Mouse (Mus musculus) retina, embryonic 14.5 days (tissue): ENCODE measurements around the gene Phactr1.
A peak's percentile ranks its signal among the peaks of the same experiment; 100 is the strongest.

Source experiments
- DNase-seq: peaks from one replicate; pipeline ENCODE4 v3.0.0-alpha.2; 2015; ENCODE audit warnings: low spot score

Phactr1 gene

GRCm38 (mm10) chr13:43030222-43030621 is 349.8 kb downstream of the Phactr1 start:
- no peak for DNase-seq

GRCm38 (mm10) chr13:43032451-43032850 is 352.0 kb downstream of the Phactr1 start:
- DNase-seq = no peak

GRCm38 (mm10) chr13:43036510-43036909 is 356.1 kb downstream of the Phactr1 start:
- DNase-seq = no peak

GRCm38 (mm10) chr13:43042766-43043165 is 362.3 kb downstream of the Phactr1 start:
- DNase-seq = no peak

GRCm38 (mm10) chr13:43048553-43048952 is 368.1 kb downstream of the Phactr1 start:
- no peak for DNase-seq

DNA sequence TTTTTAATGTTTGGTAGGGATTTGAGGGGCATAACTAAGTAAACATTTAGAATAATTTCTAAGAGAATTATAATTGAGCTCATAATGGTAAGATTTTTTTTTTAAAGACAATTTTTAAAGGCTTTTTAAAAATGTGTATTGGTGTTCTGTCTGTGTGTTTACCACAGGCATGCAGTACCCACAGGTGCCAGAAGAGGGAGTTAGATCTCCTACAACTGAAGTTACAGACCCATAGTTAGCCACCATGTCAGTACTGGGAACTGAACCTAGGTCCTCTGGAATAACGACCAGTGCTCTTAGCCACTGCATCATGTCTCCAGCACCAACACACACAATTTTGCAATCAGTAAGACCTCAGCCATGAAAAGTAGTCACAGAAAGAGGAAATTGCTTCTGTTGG is 372.8 kb downstream of the Phactr1 start:
- DNase-seq = no peak

DNA sequence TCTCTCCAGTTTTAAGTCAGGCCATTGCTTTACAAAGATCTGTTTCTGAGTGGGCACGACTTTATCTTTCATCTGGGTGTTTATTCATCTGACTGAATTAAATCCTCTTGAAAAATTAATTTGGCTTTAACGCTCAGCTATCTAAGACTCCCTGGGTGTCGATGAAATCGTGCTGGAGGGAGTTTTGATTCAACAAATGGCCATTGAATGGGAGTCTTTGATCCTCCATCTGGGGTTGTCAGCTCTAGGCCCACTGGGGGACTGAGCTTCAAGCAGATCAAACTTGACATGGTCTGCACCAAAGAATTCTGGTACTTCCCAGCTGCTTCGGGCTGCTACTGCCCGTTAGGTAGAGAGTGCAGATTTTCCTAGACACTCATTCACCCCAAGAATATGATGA is 374.7 kb downstream of the Phactr1 start:
- peak; percentile 17 for DNase-seq

DNA sequence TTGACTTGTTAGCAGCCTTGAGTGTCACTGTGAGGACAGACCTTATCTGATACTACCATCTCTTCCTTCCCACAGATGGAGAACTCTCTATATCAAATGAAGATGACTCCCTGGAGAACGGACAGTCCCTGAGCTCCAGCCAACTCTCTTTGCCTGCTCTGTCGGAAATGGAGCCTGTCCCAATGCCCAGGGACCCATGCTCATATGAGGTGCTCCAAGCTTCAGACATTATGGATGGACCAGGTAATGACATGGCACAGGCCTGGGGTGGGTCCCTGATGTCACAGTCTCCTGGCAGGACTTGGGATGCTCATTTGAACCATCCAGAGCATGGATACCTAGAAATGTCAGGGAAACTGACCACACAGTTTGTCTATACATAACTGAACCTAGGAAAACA is 376.7 kb downstream of the Phactr1 start:
- no peak for DNase-seq

GRCm38 (mm10) chr13:43063355-43063754 is 382.9 kb downstream of the Phactr1 start:
- DNase-seq = peak; percentile 89

GRCm38 (mm10) chr13:43068716-43069265 is 388.4 kb downstream of the Phactr1 start:
- peak; percentile 35 for DNase-seq

DNA sequence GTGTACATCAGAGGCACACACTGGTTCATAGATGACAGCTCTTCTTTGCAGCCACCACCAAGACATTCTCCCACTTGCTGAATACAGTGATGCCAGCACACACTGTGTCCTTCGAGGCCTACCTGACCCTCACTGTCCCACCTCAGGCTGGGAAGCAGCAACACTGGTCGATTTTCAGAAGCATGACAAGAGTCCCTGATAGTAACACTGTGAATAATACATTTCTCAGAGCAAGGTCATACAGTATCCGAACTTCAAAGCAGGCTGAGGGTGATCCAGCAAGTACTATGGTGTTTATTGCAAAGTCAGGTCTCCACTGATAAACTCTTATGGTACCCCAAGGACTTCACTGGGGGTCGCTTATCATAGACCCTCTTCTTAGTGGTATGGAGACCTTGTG is 390.1 kb downstream of the Phactr1 start:
- DNase-seq = no peak

DNA sequence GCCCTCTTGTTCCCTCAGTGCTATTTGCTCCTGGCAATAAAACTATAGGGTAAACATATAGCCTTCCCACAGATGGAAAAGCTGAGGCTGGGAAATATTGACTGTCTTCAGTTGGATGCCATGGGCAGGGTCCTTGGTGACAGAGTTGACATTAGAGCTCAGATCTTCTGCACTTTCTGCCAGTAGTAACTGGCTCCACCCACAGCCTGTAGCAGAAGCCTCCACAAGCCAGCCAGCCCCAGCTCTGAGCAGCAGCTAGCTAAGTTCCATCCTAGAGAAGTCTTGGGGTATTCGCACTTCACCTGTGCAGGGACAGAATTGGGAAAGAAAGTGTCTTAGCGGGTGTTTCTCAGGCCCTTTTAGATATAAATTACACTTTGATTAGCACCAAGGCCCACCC is 390.5 kb downstream of the Phactr1 start:
- no peak for DNase-seq

GRCm38 (mm10) chr13:43075456-43075855 is 395.0 kb downstream of the Phactr1 start:
- no peak for DNase-seq

GRCm38 (mm10) chr13:43077485-43077884 is 397.1 kb downstream of the Phactr1 start:
- DNase-seq = no peak

DNA sequence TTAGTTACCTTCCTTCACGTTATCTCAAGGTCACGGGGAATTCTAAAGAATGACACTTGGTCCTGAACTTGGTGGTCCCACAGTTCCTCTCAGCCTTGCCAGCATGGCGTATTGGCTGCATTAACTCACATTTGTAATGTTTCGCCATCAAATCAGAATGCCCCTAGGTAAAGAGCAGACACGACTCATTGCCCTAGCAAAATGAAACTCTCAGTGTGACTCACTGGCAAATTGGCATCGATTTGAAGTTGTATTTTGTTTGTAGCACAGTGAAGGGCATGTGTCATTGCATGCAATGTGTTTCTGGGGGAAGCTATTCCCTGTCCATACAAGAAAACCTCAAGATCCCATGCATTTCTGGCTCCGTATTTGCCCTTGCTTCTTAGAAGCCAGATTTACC is 404.8 kb downstream of the Phactr1 start:
- no peak for DNase-seq

GRCm38 (mm10) chr13:43094365-43094764 is 413.9 kb downstream of the Phactr1 start:
- peak; percentile 76 for DNase-seq

DNA sequence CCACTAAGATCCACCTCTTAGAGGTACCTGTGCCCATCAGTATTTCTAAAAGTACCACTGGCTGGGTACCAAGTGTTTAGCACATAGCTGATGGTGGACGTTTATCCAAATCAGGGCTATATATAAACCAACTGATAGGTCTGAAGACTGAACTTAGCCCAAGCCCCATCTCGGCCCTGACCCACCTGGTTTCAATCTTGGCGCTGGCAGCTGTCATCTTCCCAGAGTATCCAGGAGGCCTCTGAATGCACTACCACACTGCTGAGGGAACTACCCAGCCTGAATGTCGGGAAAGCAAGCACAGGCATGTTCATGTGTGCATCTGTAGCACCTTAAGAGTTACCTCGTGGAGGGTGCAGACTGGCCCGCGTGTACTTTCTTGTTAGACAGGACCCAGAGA is 422.5 kb downstream of the Phactr1 start:
- no peak for DNase-seq

DNA sequence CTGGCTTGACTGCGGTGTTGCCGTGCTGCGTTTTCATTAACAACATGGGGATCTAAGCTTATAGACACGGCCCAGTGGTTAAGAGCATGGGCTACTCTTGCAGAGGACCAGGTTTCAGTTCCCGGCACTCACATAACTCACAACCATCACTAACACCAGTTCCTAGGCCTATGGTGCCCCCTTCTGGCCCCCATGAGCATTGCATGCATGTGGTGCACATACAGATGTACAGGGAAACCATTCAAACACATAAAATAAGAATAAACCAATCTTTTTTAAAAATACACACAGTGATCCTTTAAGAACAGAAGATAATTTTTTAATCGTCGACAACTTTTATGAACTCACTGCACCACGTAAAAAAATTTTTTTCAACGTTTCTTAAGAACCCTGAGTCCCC is 424.1 kb downstream of the Phactr1 start:
- DNase-seq = no peak

DNA sequence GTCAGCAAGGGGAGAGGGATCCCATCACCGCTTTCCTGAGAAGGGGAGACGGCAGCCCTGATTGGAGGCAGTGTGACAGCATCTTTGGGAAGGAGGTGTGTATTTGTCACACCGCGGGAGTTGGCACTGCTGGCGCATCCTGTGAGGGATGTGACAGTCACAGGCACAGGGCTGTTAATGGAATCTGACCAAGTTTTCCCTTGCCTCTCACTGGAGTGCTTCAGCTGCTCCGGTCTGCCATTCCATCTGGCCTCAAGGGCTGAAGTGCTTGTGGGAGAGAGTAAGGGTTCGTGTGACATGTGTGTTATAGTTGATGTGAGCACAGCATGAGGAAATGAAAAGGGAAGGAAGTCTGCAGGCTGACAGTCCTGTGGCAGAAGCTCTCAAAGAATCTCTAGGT is 431.9 kb downstream of the Phactr1 start:
- peak; percentile 44 for DNase-seq

DNA sequence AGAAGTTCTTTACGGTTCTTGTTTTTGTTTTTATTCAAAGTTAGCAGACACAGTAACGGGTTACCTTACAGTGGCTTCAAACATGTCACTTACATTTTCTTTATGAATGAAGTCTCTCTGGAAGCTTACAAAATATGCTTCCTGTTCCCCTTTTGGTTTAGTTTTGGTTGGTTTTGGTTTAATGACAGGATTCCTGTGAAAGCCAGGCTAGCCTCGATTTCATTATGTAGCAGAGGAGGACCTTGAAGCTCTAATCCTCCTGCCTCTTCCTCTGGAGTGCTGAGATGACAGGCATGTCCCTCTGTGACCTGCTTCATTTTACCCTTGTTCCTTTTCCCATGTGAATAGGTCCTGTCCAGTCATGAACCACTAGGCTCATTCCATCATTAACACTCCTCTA is 432.3 kb downstream of the Phactr1 start:
- DNase-seq = no peak

DNA sequence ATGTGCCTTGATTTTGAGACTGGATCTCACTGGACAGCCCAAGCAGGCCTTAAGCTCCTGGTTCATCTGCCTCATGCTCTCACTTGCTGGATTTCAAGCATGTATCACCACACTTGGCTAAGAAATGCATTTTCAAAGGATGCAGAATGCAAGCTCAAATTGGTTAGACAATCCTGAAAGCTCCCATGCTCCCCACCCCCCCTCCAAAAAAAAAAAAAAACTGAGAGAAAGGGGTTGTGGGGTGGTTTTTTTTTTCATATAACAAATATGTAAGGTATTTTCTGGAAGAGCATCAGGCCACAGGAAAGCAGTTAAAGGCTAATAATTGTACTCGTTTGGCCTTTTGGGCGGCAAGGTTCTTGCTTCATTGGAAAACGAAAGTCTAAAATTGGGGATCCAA is 432.7 kb downstream of the Phactr1 start:
- DNase-seq = no peak

GRCm38 (mm10) chr13:43122306-43123070 is 442.1 kb downstream of the Phactr1 start:
- no peak for DNase-seq

DNA sequence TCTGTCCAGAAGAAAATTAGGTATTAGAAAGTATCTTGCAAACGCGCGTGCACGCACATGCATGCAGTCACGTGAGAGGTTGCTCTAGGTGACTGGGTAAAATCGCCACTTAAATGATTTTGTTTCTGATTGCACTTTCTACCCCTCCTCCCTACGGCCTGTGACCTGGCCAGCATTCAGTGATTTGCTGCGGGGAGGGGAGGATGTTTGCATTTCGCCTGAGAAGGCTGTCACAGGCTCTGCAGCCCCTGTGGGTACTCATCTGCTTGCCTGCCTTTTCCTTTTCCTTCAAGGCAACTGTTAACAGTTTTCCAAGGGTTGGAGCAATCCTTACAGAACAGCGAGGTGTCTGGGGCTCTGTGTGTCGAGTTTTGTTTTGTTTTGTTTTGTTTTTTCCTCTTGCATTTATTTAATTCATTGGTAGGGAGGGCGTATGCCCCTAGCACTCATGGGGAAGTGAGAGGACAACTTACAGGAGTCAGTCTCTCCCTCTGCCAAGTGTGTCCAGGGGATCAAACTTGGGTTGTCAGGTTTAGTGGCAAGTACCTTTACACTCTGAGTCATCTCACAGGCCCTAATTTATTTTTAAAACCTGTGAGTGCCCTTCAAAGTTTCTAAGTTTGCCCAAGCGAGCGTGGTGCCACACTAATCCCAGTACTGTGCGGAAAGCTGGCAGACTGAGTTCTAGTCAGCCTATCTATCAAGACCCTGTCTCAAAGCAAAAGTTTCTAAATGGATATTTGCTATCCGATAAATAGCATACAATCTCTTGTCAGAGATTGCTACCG is 443.7 kb downstream of the Phactr1 start:
- no peak for DNase-seq
